Mouse (Mus musculus) gastrocnemius, postnatal 36 days (tissue): ENCODE data around the gene Eipr1. TPM values are rescaled to one million over a fixed set of nuclear protein-coding genes. Genes with fewer than 3 reads are reported as not detected.
"Not testable (repeated sequence)": the region's sequence is repeated elsewhere in the genome, so short reads cannot be mapped to it uniquely, and the experiment has no call there.

Experiments
- DNase-seq, 2 experiments: peaks; one replicate each; pipeline ENCODE4 v3.0.0; 2022
- intact Hi-C: fragments of 180-260 bp; cut with DNase I; formaldehyde crosslinking; loops from one replicate; pipeline ENCODE4 v1.15.1; 2025
- total RNA-seq, 2 experiments: library from RNA; stranded (reverse); gene quantifications; 2 replicates each; pipeline ENCODE4 v1.2.3; 2021

Eipr1 gene
- total RNA-seq, 2 experiments from 2014 or later, result 4.7 to 7.1 TPM

DNA sequence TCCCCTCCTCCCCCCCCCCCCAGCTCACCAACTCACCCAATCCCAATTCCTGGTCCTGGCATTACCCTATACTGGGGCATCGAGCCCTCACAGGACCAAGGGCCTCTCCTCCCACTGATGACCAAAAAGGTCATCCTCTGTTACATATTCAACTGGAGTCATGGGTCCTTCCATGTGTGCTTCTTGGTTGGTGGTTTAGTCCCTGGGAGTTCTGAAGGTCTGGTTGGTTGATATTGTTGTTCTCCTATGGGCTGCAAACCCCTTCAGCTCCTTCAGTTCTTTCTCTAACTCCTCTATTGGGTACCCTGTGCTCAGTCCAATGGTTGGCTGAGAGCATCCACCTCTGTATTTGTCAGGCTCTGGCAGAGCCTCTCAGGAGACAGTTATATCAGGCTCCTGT is 162.5 kb downstream of the Eipr1 start:
- DNase-seq, intact Hi-C loops: not testable (repeated sequence)

Other genes with a start within 250 kb of the Eipr1 start
- gene Dcdc2c, start 199.4 kb upstream of the Eipr1 start, total RNA-seq, result not detected
- gene Allc, start 169.3 kb upstream of the Eipr1 start, total RNA-seq, result not detected
- gene Colec11, start 128.4 kb upstream of the Eipr1 start, total RNA-seq, result under 1 TPM; 0.17 to 0.46 TPM
- 100 to 1,000 TPM; 171 to 173 TPM for gene Rps7, start 115.8 kb upstream of the Eipr1 start, total RNA-seq
- gene Rnaseh1, start 102.2 kb upstream of the Eipr1 start, total RNA-seq, result 1 to 10 TPM; 4.9 to 6.0 TPM
- 10 to 100 TPM; 57.1 to 66.1 TPM for gene Adi1, start 76.6 kb upstream of the Eipr1 start, total RNA-seq
- 10 to 100 TPM; 13.8 to 16.6 TPM for gene Trappc12, start 1.3 kb upstream of the Eipr1 start, total RNA-seq